Mouse (Mus musculus): ENCODE data around the gene Irf3. TPM values are rescaled to one million over a fixed set of nuclear protein-coding genes. Genes with fewer than 3 reads are reported as not detected.

The Irf3 gene
- polyA plus RNA-seq, 1 experiment from 2014 or later: 108 TPM

GRCm38 (mm10) chr7:45038411-45038810, 41.0 kb downstream of the Irf3 start:
- no peak for TF ChIP-seq CTCF (IDR thresholded peaks at IDR 0.05)
- ATAC-seq (no peak), DNase-seq (ENCODE audit: low read depth, low spot score) (no peak)
- in situ Hi-C loops (cut with MboI; ENCODE audit: low pct_unique_long_range_greater_than_20kb): no loop called here
- ChIA-PET CTCF (interaction anchor here (1.0 to 2.3 kb wide), 5 partner anchors 12 to 53 kb away, joined by 3 to 9 read pairs (median 5); no protein-coding TSS in a partner anchor), POLR2A (interaction anchor here (0.9 to 1.9 kb wide), 2 partner anchors 14 to 73 kb away, joined by 3 to 5 read pairs; partner anchors contain the start of gene Prr12)
- H3K27me3 ChIP-seq: no peaks in the 10 kb centered on the region

GRCm38 (mm10) chr7:45040851-45041250, 43.4 kb downstream of the Irf3 start:
- in situ Hi-C loops (cut with MboI; ENCODE audit: low pct_unique_long_range_greater_than_20kb): no loop called here

GRCm38 (mm10) chr7:45043307-45043706, 45.9 kb downstream of the Irf3 start:
- ATAC-seq (no peak), DNase-seq (ENCODE audit: low read depth, low spot score) (no peak)
- CTCF ChIA-PET: interaction anchor here (1.5 kb wide), 1 partner anchor 24 kb away, joined by 3 read pairs; no protein-coding TSS in a partner anchor
- no peak for TF ChIP-seq CTCF (IDR thresholded peaks at IDR 0.05)
- POLR2A ChIA-PET: no interaction called here
- in situ Hi-C loops (cut with MboI; ENCODE audit: low pct_unique_long_range_greater_than_20kb): no loop called here
- H3K27me3 ChIP-seq: no peaks in the 10 kb centered on the region

More at GRCm38 (mm10) chr7:45040851-45041250, 43.4 kb downstream of the Irf3 start:
- ChIA-PET CTCF (interaction anchor here (1.0 kb wide), 1 partner anchor 10 kb away, joined by 4 read pairs; no protein-coding TSS in a partner anchor), POLR2A (no interaction called here)
- H3K27me3 ChIP-seq: no peaks in the 10 kb centered on the region
- ATAC-seq: no peak
- no peak for DNase-seq (ENCODE audit: low read depth, low spot score)
- TF ChIP-seq CTCF (IDR thresholded peaks at IDR 0.05): no peak

GRCm38 (mm10) chr7:45045741-45046140, 48.3 kb downstream of the Irf3 start:
- no peak for TF ChIP-seq CTCF (IDR thresholded peaks at IDR 0.05)
- ChIA-PET POLR2A (no interaction called here), CTCF (no interaction called here)
- ATAC-seq (no peak), DNase-seq (ENCODE audit: low read depth, low spot score) (no peak)
- in situ Hi-C loops (cut with MboI; ENCODE audit: low pct_unique_long_range_greater_than_20kb): no loop called here
- no peaks in the 10 kb centered on the region for H3K27me3 ChIP-seq

GRCm38 (mm10) chr7:45046853-45047350, 49.5 kb downstream of the Irf3 start:
- ChIA-PET CTCF (no interaction called here), POLR2A (interaction anchor here (1.9 kb wide), 1 partner anchor 7 kb away, joined by 5 read pairs; no protein-coding TSS in a partner anchor)
- ATAC-seq (no peak), DNase-seq (ENCODE audit: low read depth, low spot score) (no peak)
- in situ Hi-C loops (cut with MboI; ENCODE audit: low pct_unique_long_range_greater_than_20kb): no loop called here
- no peaks in the 10 kb centered on the region for H3K27me3 ChIP-seq
- no peak for TF ChIP-seq CTCF (IDR thresholded peaks at IDR 0.05)

GRCm38 (mm10) chr7:45047491-45047890, 50.0 kb downstream of the Irf3 start:
- no peak for ATAC-seq
- CTCF ChIA-PET: no interaction called here

GRCm38 (mm10) chr7:45048001-45048890, 50.8 kb downstream of the Irf3 start:
- no peak for DNase-seq (ENCODE audit: low read depth, low spot score)
- POLR2A ChIA-PET: interaction anchor here (0.8 to 1.9 kb wide), 3 partner anchors 9 to 25 kb away, joined by 3 to 5 read pairs (median 3); no protein-coding TSS in a partner anchor
- H3K27me3 ChIP-seq: no peaks in the 10 kb centered on the region
- CTCF ChIA-PET: no interaction called here
- ATAC-seq: no peak
- in situ Hi-C loops (cut with MboI; ENCODE audit: low pct_unique_long_range_greater_than_20kb): no loop called here
- no peak for TF ChIP-seq CTCF (IDR thresholded peaks at IDR 0.05)

More at GRCm38 (mm10) chr7:45047491-45047890, 50.0 kb downstream of the Irf3 start:
- DNase-seq (ENCODE audit: low read depth, low spot score): no peak
- in situ Hi-C loops (cut with MboI; ENCODE audit: low pct_unique_long_range_greater_than_20kb): no loop called here
- TF ChIP-seq CTCF (IDR thresholded peaks at IDR 0.05): no peak
- H3K27me3 ChIP-seq: no peaks in the 10 kb centered on the region
- POLR2A ChIA-PET: interaction anchor here (0.8 to 1.9 kb wide), 2 partner anchors 8 to 17 kb away, joined by 3 to 5 read pairs; no protein-coding TSS in a partner anchor

GRCm38 (mm10) chr7:45048923-45049657, 51.6 kb downstream of the Irf3 start:
- H3K27me3 ChIP-seq: no peaks in the 10 kb centered on the region
- in situ Hi-C loops (cut with MboI; ENCODE audit: low pct_unique_long_range_greater_than_20kb): no loop called here
- TF ChIP-seq CTCF (IDR thresholded peaks at IDR 0.05): no peak
- ATAC-seq (no peak), DNase-seq (ENCODE audit: low read depth, low spot score) (no peak)
- ChIA-PET CTCF (no interaction called here), POLR2A (interaction anchor here (0.9 to 1.9 kb wide), 2 partner anchors 10 to 26 kb away, joined by 3 to 5 read pairs; no protein-coding TSS in a partner anchor)

- in situ Hi-C loops (cut with MboI; ENCODE audit: low pct_unique_long_range_greater_than_20kb): no loop called here
- ChIA-PET CTCF (no interaction called here), POLR2A (interaction anchor here (1.1 kb wide), 2 partner anchors 24 to 55 kb away, joined by 3 read pairs; no protein-coding TSS in a partner anchor)
- no peaks in the 10 kb centered on the region for H3K27me3 ChIP-seq
- TF ChIP-seq CTCF (IDR thresholded peaks at IDR 0.05): no peak
- peak; percentile 36 for ATAC-seq
- no peak for DNase-seq (ENCODE audit: low read depth, low spot score)
Measured at GRCm38 (mm10) chr7:45050945-45051600, 53.6 kb downstream of the Irf3 start.

GRCm38 (mm10) chr7:45051601-45051974, 54.1 kb downstream of the Irf3 start:
- ChIA-PET POLR2A (interaction anchor here (0.6 to 1.1 kb wide), 3 partner anchors 11 to 55 kb away, joined by 3 read pairs; partner anchors contain the start of genes Nosip and Prrg2), CTCF (no interaction called here)
- H3K27me3 ChIP-seq: no peaks in the 10 kb centered on the region
- ATAC-seq (no peak), DNase-seq (ENCODE audit: low read depth, low spot score) (no peak)
- TF ChIP-seq CTCF (IDR thresholded peaks at IDR 0.05): no peak
- in situ Hi-C loops (cut with MboI; ENCODE audit: low pct_unique_long_range_greater_than_20kb): no loop called here

Other genes with a start within 250 kb of the Irf3 start
- 51.5 TPM for gene Vrk3, start 249.2 kb upstream of the Irf3 start, polyA plus RNA-seq (2021)
- 1.8 TPM for gene Zfp473, start 246.6 kb upstream of the Irf3 start, polyA plus RNA-seq (2021)
- gene Nup62, start 181.6 kb upstream of the Irf3 start, polyA plus RNA-seq (2021): 48.7 TPM
- 2.2 TPM for gene Il4i1, start 181.3 kb upstream of the Irf3 start, polyA plus RNA-seq (2021)
- 76.6 TPM for gene Atf5, start 181.0 kb upstream of the Irf3 start, polyA plus RNA-seq (2021)
- gene Akt1s1, start 148.7 kb upstream of the Irf3 start, polyA plus RNA-seq (2021): 99.9 TPM
- 59.1 TPM for gene Tbc1d17, start 148.6 kb upstream of the Irf3 start, polyA plus RNA-seq (2021)
- gene Pnkp, start 140.5 kb upstream of the Irf3 start, polyA plus RNA-seq (2021): 43.2 TPM
- 308 TPM for gene Ptov1, start 127.9 kb upstream of the Irf3 start, polyA plus RNA-seq (2021)
- 96.8 TPM for gene Med25, start 104.9 kb upstream of the Irf3 start, polyA plus RNA-seq (2021)
- gene Fuz, start 101.6 kb upstream of the Irf3 start, polyA plus RNA-seq (2021): 16.9 TPM
- 104 TPM for gene Ap2a1, start 68.2 kb upstream of the Irf3 start, polyA plus RNA-seq (2021)
- 0.06 TPM for gene Tsks, start 54.4 kb upstream of the Irf3 start, polyA plus RNA-seq (2021)
- 22.1 TPM for gene Cpt1c, start 22.8 kb upstream of the Irf3 start, polyA plus RNA-seq (2021)
- gene Prmt1, start 11.1 kb upstream of the Irf3 start, polyA plus RNA-seq (2021): 514 TPM
- gene Bcl2l12, start 1.1 kb downstream of the Irf3 start, polyA plus RNA-seq (2021): 19.9 TPM
- gene Scaf1, start 18.7 kb downstream of the Irf3 start, polyA plus RNA-seq (2021): 80.3 TPM
- 78.9 TPM for gene Rras, start 20.3 kb downstream of the Irf3 start, polyA plus RNA-seq (2021)
- gene Prr12, start 55.2 kb downstream of the Irf3 start, polyA plus RNA-seq (2021): 35.8 TPM
- gene Nosip, start 64.8 kb downstream of the Irf3 start, polyA plus RNA-seq (2021): 77.4 TPM
- 38.6 TPM for gene Prrg2, start 65.0 kb downstream of the Irf3 start, polyA plus RNA-seq (2021)
- 21.7 TPM for gene Rcn3, start 94.6 kb downstream of the Irf3 start, polyA plus RNA-seq (2021)
- gene Fcgrt, start 106.2 kb downstream of the Irf3 start, polyA plus RNA-seq (2021): 22.2 TPM
- gene Rps11, start 126.8 kb downstream of the Irf3 start, polyA plus RNA-seq (2021): 920 TPM
- gene Rpl13a, start 131.1 kb downstream of the Irf3 start, polyA plus RNA-seq (2021): 1,333 TPM
- not detected for gene Gm45713, start 138.6 kb downstream of the Irf3 start, polyA plus RNA-seq (2021)
- gene Flt3l, start 138.8 kb downstream of the Irf3 start, polyA plus RNA-seq (2021): 7.3 TPM
- gene Pih1d1, start 156.7 kb downstream of the Irf3 start, polyA plus RNA-seq (2021): 68.2 TPM
- 48.9 TPM for gene Aldh16a1, start 156.9 kb downstream of the Irf3 start, polyA plus RNA-seq (2021)
- gene Slc17a7, start 166.3 kb downstream of the Irf3 start, polyA plus RNA-seq (2021): 0.19 TPM
- gene Gfy, start 181.9 kb downstream of the Irf3 start, polyA plus RNA-seq (2021): not detected
- not detected for gene Pth2, start 183.3 kb downstream of the Irf3 start, polyA plus RNA-seq (2021)
- 0.03 TPM for gene Ccdc155, start 207.2 kb downstream of the Irf3 start, polyA plus RNA-seq (2021)
- not detected for gene Dkkl1, start 214.5 kb downstream of the Irf3 start, polyA plus RNA-seq (2021)
- 94.7 TPM for gene Tead2, start 218.1 kb downstream of the Irf3 start, polyA plus RNA-seq (2021)
- gene Cd37, start 241.5 kb downstream of the Irf3 start, polyA plus RNA-seq (2021): 0.81 TPM
- not detected for gene Slc6a16, start 243.4 kb downstream of the Irf3 start, polyA plus RNA-seq (2021)

Data from Patski (cell line).